Mouse (Mus musculus) c-Kit-positive CD71-negative TER-119-negative erythroid progenitor cells, embryonic 14.5 days (primary cell): ENCODE measurements at regions not wholly inside any gene's neighbourhood (a gene's known extent, or its start where the extent isn't known, plus 50 kb on each side); places are given as distances from the start of the nearest gene placed in this dataset.

Experiments used
- DNase-seq: peaks from one replicate; pipeline ENCODE4 v3.0.0-alpha.2; 2013; ENCODE audit warnings: low read depth

- no peak for DNase-seq
Observed at GRCm38 (mm10) chr4:105394366-105394765, 237.2 kb downstream of the Plpp3 start.

GRCm38 (mm10) chr4:105397451-105397850, 240.3 kb downstream of the Plpp3 start:
- no peak for DNase-seq

GRCm38 (mm10) chr4:105402021-105402420, 244.9 kb downstream of the Plpp3 start:
- no peak for DNase-seq

- DNase-seq: no peak
Observed at GRCm38 (mm10) chr4:105403169-105403568, 246.0 kb downstream of the Plpp3 start.

GRCm38 (mm10) chr4:105403686-105404085, 246.5 kb downstream of the Plpp3 start:
- no peak for DNase-seq

GRCm38 (mm10) chr4:105405728-105406127, 248.6 kb downstream of the Plpp3 start:
- DNase-seq: no peak

- DNase-seq: no peak
Observed at GRCm38 (mm10) chr4:105406786-105407464, 249.8 kb downstream of the Plpp3 start.

- no peak for DNase-seq
Observed at GRCm38 (mm10) chr4:105408896-105409295, 251.7 kb downstream of the Plpp3 start.

GRCm38 (mm10) chr4:105417166-105417565, 260.0 kb downstream of the Plpp3 start:
- DNase-seq: no peak

- no peak for DNase-seq
Observed at GRCm38 (mm10) chr4:105422466-105422865, 265.3 kb downstream of the Plpp3 start.

- no peak for DNase-seq
Observed at GRCm38 (mm10) chr4:105423727-105424201, 266.6 kb downstream of the Plpp3 start.

- no peak for DNase-seq
Observed at GRCm38 (mm10) chr4:105425086-105425485, 267.9 kb downstream of the Plpp3 start.

- DNase-seq: no peak
Observed at GRCm38 (mm10) chr4:105427581-105427980, 270.4 kb downstream of the Plpp3 start.

GRCm38 (mm10) chr4:105429381-105430100, 272.4 kb downstream of the Plpp3 start:
- no peak for DNase-seq

- no peak for DNase-seq
Observed at GRCm38 (mm10) chr4:105432461-105432860, 275.3 kb downstream of the Plpp3 start.

GRCm38 (mm10) chr4:105437141-105437540, 280.0 kb downstream of the Plpp3 start:
- DNase-seq: no peak

GRCm38 (mm10) chr4:105449046-105449860, 292.1 kb downstream of the Plpp3 start:
- DNase-seq: no peak

- DNase-seq: no peak
Observed at GRCm38 (mm10) chr4:105450881-105451280, 293.7 kb downstream of the Plpp3 start.

GRCm38 (mm10) chr4:105451871-105452270, 294.7 kb downstream of the Plpp3 start:
- no peak for DNase-seq

GRCm38 (mm10) chr4:105456955-105457621, 299.9 kb downstream of the Plpp3 start:
- DNase-seq: no peak

- DNase-seq: no peak
Observed at GRCm38 (mm10) chr4:105459991-105460688, 303.0 kb downstream of the Plpp3 start.

GRCm38 (mm10) chr4:105460689-105461005, 303.5 kb downstream of the Plpp3 start:
- no peak for DNase-seq
